Comparison of ENCODE assay signal across 10 mouse cellular contexts in the genomic region with DNA sequence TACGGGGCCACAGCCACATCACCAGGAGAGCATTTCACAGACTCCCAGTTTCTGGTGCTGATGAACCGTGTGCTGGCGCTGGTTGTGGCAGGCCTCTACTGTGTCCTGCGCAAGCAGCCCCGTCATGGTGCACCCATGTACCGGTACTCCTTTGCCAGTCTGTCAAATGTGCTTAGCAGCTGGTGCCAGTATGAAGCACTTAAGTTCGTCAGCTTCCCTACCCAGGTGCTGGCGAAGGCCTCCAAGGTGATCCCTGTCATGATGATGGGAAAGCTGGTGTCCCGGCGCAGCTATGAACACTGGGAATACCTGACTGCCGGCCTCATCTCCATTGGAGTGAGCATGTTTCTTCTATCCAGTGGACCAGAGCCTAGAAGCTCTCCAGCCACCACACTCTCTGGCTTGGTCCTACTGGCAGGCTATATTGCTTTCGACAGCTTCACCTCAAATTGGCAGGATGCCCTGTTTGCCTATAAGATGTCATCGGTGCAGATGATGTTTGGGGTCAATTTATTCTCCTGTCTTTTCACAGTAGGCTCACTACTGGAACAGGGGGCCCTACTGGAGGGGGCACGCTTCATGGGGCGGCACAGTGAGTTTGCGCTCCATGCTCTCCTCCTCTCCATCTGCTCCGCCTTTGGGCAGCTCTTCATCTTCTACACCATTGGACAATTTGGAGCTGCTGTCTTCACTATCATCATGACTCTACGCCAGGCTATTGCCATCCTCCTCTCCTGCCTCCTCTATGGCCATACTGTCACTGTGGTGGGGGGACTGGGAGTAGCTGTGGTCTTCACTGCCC. TPM values are rescaled to one million over a fixed set of nuclear protein-coding genes. Genes with fewer than 3 reads are reported as not detected.
DNase-seq lines count a peak whose midpoint lies in the region; ATAC-seq lines count a peak whose summit lies in the region.
"Had no signal": no experiment of that assay in that cellular context is flagged by ENCODE, and none has a peak within 500 bp of the region (broad histone marks: within the 10 kb centered on the region; RNA-seq: fewer than 3 reads in every experiment).

No protein-coding gene starts in this region.

- no peak overlapping the region for H3K4me2 ChIP-seq in heart, embryonic 13.5 days
- no peak overlapping the region for H3K4me2 ChIP-seq in heart, embryonic 11.5 days
- H3K4me2 ChIP-seq in limb, embryonic 15.5 days: no peak overlapping the region

- no peaks in the 10 kb centered on the region for H3K9me3 ChIP-seq in heart, embryonic 13.5 days
- no peaks in the 10 kb centered on the region for H3K9me3 ChIP-seq in heart, embryonic 11.5 days (replicated peaks; ENCODE audit: control insufficient read depth, low read length)
- no peaks in the 10 kb centered on the region for H3K9me3 ChIP-seq in limb, embryonic 15.5 days

- no peak for ATAC-seq in heart, embryonic 13.5 days (ENCODE audit: extremely low read depth, insufficient number of reproducible peaks, low FRiP score, low TSS enrichment)
- no peak for ATAC-seq in heart, embryonic 11.5 days (replicated peaks; ENCODE audit: insufficient number of reproducible peaks, low FRiP score, low TSS enrichment)
- ATAC-seq in limb, embryonic 15.5 days (ENCODE audit: insufficient number of reproducible peaks, low FRiP score, low TSS enrichment, low read depth): no peak

- peaks cover 66% of the 10 kb centered on the region for H3K36me3 ChIP-seq in heart, embryonic 13.5 days
- peaks cover 44% of the 10 kb centered on the region for H3K36me3 ChIP-seq in heart, embryonic 11.5 days (ENCODE audit: control insufficient read depth, insufficient read depth, low read length)
- peaks cover 60% of the 10 kb centered on the region for H3K36me3 ChIP-seq in limb, embryonic 15.5 days

- peak; percentile 65 for DNase-seq in 3T3-L1 (ENCODE audit: low read depth, low spot score)
- DNase-seq in MN1 (ENCODE audit: low spot score): peak; percentile 70
- DNase-seq in spleen, postnatal 36 days (ENCODE audit: low spot score in 2 of 2): no peak
- DNase-seq in frontal cortex, adult 2 months (ENCODE audit: extremely low spot score in 1 of 2, low spot score in 1 of 2): no peak
- DNase-seq in heart, adult 18-20 months: no peak
- DNase-seq: adrenal gland, postnatal 36 days; gastrocnemius, postnatal 14 days had no signal

- WGBS in heart, embryonic 13.5 days: 63% methylated on average over 18 of the region's 18 CpGs
- 72% methylated on average over 18 of the region's 18 CpGs for WGBS in heart, embryonic 11.5 days (ENCODE audit: insufficient replicate concordance)
- WGBS in limb, embryonic 15.5 days: 58% methylated on average over 18 of the region's 18 CpGs

- H3K4me3 ChIP-seq in heart, embryonic 13.5 days: no peak overlapping the region
- no peak overlapping the region for H3K4me3 ChIP-seq in heart, embryonic 11.5 days (ENCODE audit: low read depth, low read length)
- no peak overlapping the region for H3K4me3 ChIP-seq in limb, embryonic 15.5 days

- peak overlapping the region; percentile 50 for H3K27ac ChIP-seq in heart, embryonic 13.5 days (replicated peaks)
- H3K27ac ChIP-seq in heart, embryonic 11.5 days (ENCODE audit: low read depth, low read length): no peak overlapping the region
- H3K27ac ChIP-seq in limb, embryonic 15.5 days: peak overlapping the region; percentile 38; the same call in 1 of the 2 replicates

- H3K4me1 ChIP-seq in heart, embryonic 13.5 days: peaks cover 71% of the 10 kb centered on the region
- H3K4me1 ChIP-seq in heart, embryonic 11.5 days (ENCODE audit: control insufficient read depth, insufficient read depth, low read length): peaks cover 21% of the 10 kb centered on the region
- H3K4me1 ChIP-seq in limb, embryonic 15.5 days: peaks cover 47% of the 10 kb centered on the region

- H3K9ac ChIP-seq in heart, embryonic 13.5 days: peak overlapping the region; percentile 54; the same call in 1 of the 2 replicates
- no peak overlapping the region for H3K9ac ChIP-seq in heart, embryonic 11.5 days (ENCODE audit: low read depth, low read length)
- H3K9ac ChIP-seq in limb, embryonic 15.5 days: no peak overlapping the region

- H3K27me3 ChIP-seq in heart, embryonic 13.5 days (replicated peaks): no peaks in the 10 kb centered on the region
- no peaks in the 10 kb centered on the region for H3K27me3 ChIP-seq in heart, embryonic 11.5 days (ENCODE audit: control insufficient read depth, insufficient read depth, low read length)
- H3K27me3 ChIP-seq in limb, embryonic 15.5 days: no peaks in the 10 kb centered on the region

RNA-seq across cellular contexts. Expression of a gene that starts 2.9 kb away (rescaled TPM):
- 91.8 and 94.9 TPM in 2 replicates for polyA plus RNA-seq in heart, embryonic 13.5 days (2015; fragmentation: Nextera tagmentation; extraction: Ambion mirVana)
- polyA plus RNA-seq in heart, embryonic 11.5 days (2014; fragmentation: Nextera tagmentation; extraction: Ambion mirVana): 87.2 and 91.0 TPM in 2 replicates
- polyA plus RNA-seq in limb, embryonic 15.5 days (2015; fragmentation: Nextera tagmentation; extraction: Ambion mirVana): 139 and 142 TPM in 2 replicates
- polyA plus RNA-seq in frontal cortex, adult 2 months (2012; rRNA removed): 57.3 and 59.5 TPM in 2 replicates
- total RNA-seq in heart, adult 18-20 months (2021): 10 to 100 TPM; 23.4 to 26.0 TPM

RNA-seq across cellular contexts. Expression of a gene that starts 6.5 kb away (rescaled TPM):
- 1,372 and 1,500 TPM in 2 replicates for polyA plus RNA-seq in heart, embryonic 13.5 days (2015; fragmentation: Nextera tagmentation; extraction: Ambion mirVana)
- polyA plus RNA-seq in heart, embryonic 11.5 days (2014; fragmentation: Nextera tagmentation; extraction: Ambion mirVana): 1,458 and 1,495 TPM in 2 replicates
- 1,467 and 1,497 TPM in 2 replicates for polyA plus RNA-seq in limb, embryonic 15.5 days (2015; fragmentation: Nextera tagmentation; extraction: Ambion mirVana)
- polyA plus RNA-seq in frontal cortex, adult 2 months (2012; rRNA removed): 952 and 985 TPM in 2 replicates
- total RNA-seq in heart, adult 18-20 months (2021): 1,000 to 10,000 TPM; 1,354 to 1,581 TPM

RNA-seq across cellular contexts. Expression of a gene that starts 11.1 kb away (rescaled TPM):
- polyA plus RNA-seq in heart, embryonic 13.5 days (2015; fragmentation: Nextera tagmentation; extraction: Ambion mirVana): 2.7 TPM in 2 replicates
- polyA plus RNA-seq in heart, embryonic 11.5 days (2014; fragmentation: Nextera tagmentation; extraction: Ambion mirVana): 2.4 TPM in 2 replicates
- polyA plus RNA-seq in limb, embryonic 15.5 days (2015; fragmentation: Nextera tagmentation; extraction: Ambion mirVana): 5.9 and 6.1 TPM in 2 replicates
- polyA plus RNA-seq in frontal cortex, adult 2 months (2012; rRNA removed): 1.8 and 2.0 TPM in 2 replicates
- 1 to 10 TPM; 1.2 to 3.1 TPM for total RNA-seq in heart, adult 18-20 months (2021)

RNA-seq across cellular contexts. Expression of a gene that starts 17.1 kb away (rescaled TPM):
- polyA plus RNA-seq in heart, embryonic 13.5 days (2015; fragmentation: Nextera tagmentation; extraction: Ambion mirVana): 1.4 and 1.6 TPM in 2 replicates
- polyA plus RNA-seq in heart, embryonic 11.5 days (2014; fragmentation: Nextera tagmentation; extraction: Ambion mirVana): 1.00 and 1.0 TPM in 2 replicates
- 2.9 and 4.7 TPM in 2 replicates for polyA plus RNA-seq in limb, embryonic 15.5 days (2015; fragmentation: Nextera tagmentation; extraction: Ambion mirVana)
- polyA plus RNA-seq in frontal cortex, adult 2 months (2012; rRNA removed): 68.7 and 72.1 TPM in 2 replicates
- total RNA-seq in heart, adult 18-20 months (2021): under 1 TPM in 1 of 2 experiments, not detected in 1; 0.05 TPM

RNA-seq across cellular contexts. Expression of a gene that starts 32.8 kb away (rescaled TPM):
- 68.8 and 83.6 TPM in 2 replicates for polyA plus RNA-seq in heart, embryonic 13.5 days (2015; fragmentation: Nextera tagmentation; extraction: Ambion mirVana)
- 52.7 and 61.2 TPM in 2 replicates for polyA plus RNA-seq in heart, embryonic 11.5 days (2014; fragmentation: Nextera tagmentation; extraction: Ambion mirVana)
- polyA plus RNA-seq in limb, embryonic 15.5 days (2015; fragmentation: Nextera tagmentation; extraction: Ambion mirVana): 120 and 140 TPM in 2 replicates
- polyA plus RNA-seq in frontal cortex, adult 2 months (2012; rRNA removed): 35.4 and 38.9 TPM in 2 replicates
- 10 to 100 TPM; 65.0 to 67.4 TPM for total RNA-seq in heart, adult 18-20 months (2021)

Comparison
In these comparisons a context has a peak if more than half of its experiments do, and no peak if none do; other contexts are left out.
1. DNase-seq: peak in 3T3-L1 (single experiment) and MN1 (single experiment); none in spleen, postnatal 36 days (0 of 2), frontal cortex, adult 2 months (0 of 2) and heart, adult 18-20 months (0 of 2).